Mouse (Mus musculus): ENCODE data around the gene Tbc1d10a. TPM values are rescaled to one million over a fixed set of nuclear protein-coding genes. Genes with fewer than 3 reads are reported as not detected.

Tbc1d10a gene
- polyA plus RNA-seq, 1 experiment from 2014 or later: 35.0 TPM

- H3K4me3 ChIP-seq: no peak overlapping the region
- no peaks in the 10 kb centered on the region for H3K4me1 ChIP-seq
- no peak overlapping the region for H3K27ac ChIP-seq
- no peaks in the 10 kb centered on the region for H3K27me3 ChIP-seq (replicated peaks)
- H3K9me3 ChIP-seq: no peaks in the 10 kb centered on the region
- WGBS: 81% methylated on average over 6 of the region's 6 CpGs
- H3K4me2 ChIP-seq: no peak overlapping the region
- no peak for ATAC-seq (replicated peaks)
- H3K36me3 ChIP-seq (replicated peaks): peaks cover 5% of the 10 kb centered on the region; the same call in 1 of the 2 replicates
- H3K9ac ChIP-seq: no peak overlapping the region
Measured at GRCm38 (mm10) chr11:4206563-4206962, 20.0 kb downstream of the Tbc1d10a start.

- no peak overlapping the region for H3K4me3 ChIP-seq
- 96% methylated on average over 9 of the region's 9 CpGs for WGBS
- H3K4me2 ChIP-seq: no peak overlapping the region
- H3K27me3 ChIP-seq (replicated peaks): no peaks in the 10 kb centered on the region
- no peak for ATAC-seq (replicated peaks)
- H3K4me1 ChIP-seq: no peaks in the 10 kb centered on the region
- no peaks in the 10 kb centered on the region for H3K9me3 ChIP-seq
- H3K36me3 ChIP-seq (replicated peaks): peaks cover 7% of the 10 kb centered on the region; the same call in 1 of the 2 replicates
- no peak overlapping the region for H3K9ac ChIP-seq
- no peak overlapping the region for H3K27ac ChIP-seq
Measured at GRCm38 (mm10) chr11:4207655-4208054, 21.1 kb downstream of the Tbc1d10a start.

GRCm38 (mm10) chr11:4209556-4209955 lies 23.0 kb downstream of the Tbc1d10a start:
- ATAC-seq (replicated peaks): no peak
- H3K9me3 ChIP-seq: no peaks in the 10 kb centered on the region
- no peaks in the 10 kb centered on the region for H3K27me3 ChIP-seq (replicated peaks)
- no peak overlapping the region for H3K4me2 ChIP-seq
- 80% methylated on average over 5 of the region's 5 CpGs for WGBS
- no peaks in the 10 kb centered on the region for H3K4me1 ChIP-seq
- peaks cover 16% of the 10 kb centered on the region; the same call in 1 of the 2 replicates for H3K36me3 ChIP-seq (replicated peaks)
- H3K4me3 ChIP-seq: no peak overlapping the region
- H3K9ac ChIP-seq: no peak overlapping the region
- H3K27ac ChIP-seq: no peak overlapping the region

GRCm38 (mm10) chr11:4210786-4211185 lies 24.2 kb downstream of the Tbc1d10a start:
- Histone ChIP-seq H3K9me3 (no peaks in the 10 kb centered on the region), H3K27ac (no peak overlapping the region), H3K27me3 (replicated peaks) (no peaks in the 10 kb centered on the region), H3K36me3 (replicated peaks) (peaks cover 16% of the 10 kb centered on the region; the same call in 1 of the 2 replicates), H3K4me3 (no peak overlapping the region), H3K4me2 (no peak overlapping the region), H3K9ac (no peak overlapping the region), H3K4me1 (no peaks in the 10 kb centered on the region)
- ATAC-seq (replicated peaks): no peak
- WGBS: 83% methylated on average over 1 of the region's 1 CpGs

- ATAC-seq (replicated peaks): no peak
Measured at GRCm38 (mm10) chr11:4213107-4213506, 26.5 kb downstream of the Tbc1d10a start.

GRCm38 (mm10) chr11:4214572-4214971 lies 28.0 kb downstream of the Tbc1d10a start:
- Histone ChIP-seq H3K27me3 (replicated peaks) (peaks cover 23% of the 10 kb centered on the region), H3K4me2 (no peak overlapping the region), H3K4me1 (peaks cover 10% of the 10 kb centered on the region), H3K9me3 (no peaks in the 10 kb centered on the region), H3K36me3 (replicated peaks) (peaks cover 16% of the 10 kb centered on the region; the same call in 1 of the 2 replicates), H3K4me3 (no peak overlapping the region), H3K9ac (no peak overlapping the region), H3K27ac (no peak overlapping the region)
- 95% methylated on average over 14 of the region's 14 CpGs for WGBS
- ATAC-seq (replicated peaks): no peak

More at GRCm38 (mm10) chr11:4213107-4213506, 26.5 kb downstream of the Tbc1d10a start:
- H3K9me3 ChIP-seq: no peaks in the 10 kb centered on the region
- H3K36me3 ChIP-seq (replicated peaks): peaks cover 16% of the 10 kb centered on the region; the same call in 1 of the 2 replicates
- H3K9ac ChIP-seq: no peak overlapping the region
- H3K4me2 ChIP-seq: no peak overlapping the region
- H3K4me1 ChIP-seq: peaks cover 4% of the 10 kb centered on the region
- no peak overlapping the region for H3K27ac ChIP-seq
- H3K27me3 ChIP-seq (replicated peaks): peaks cover 10% of the 10 kb centered on the region
- no peak overlapping the region for H3K4me3 ChIP-seq
- 92% methylated on average over 10 of the region's 10 CpGs for WGBS

- Histone ChIP-seq H3K4me2 (no peak overlapping the region), H3K27me3 (replicated peaks) (peaks cover 26% of the 10 kb centered on the region), H3K36me3 (replicated peaks) (peaks cover 14% of the 10 kb centered on the region; the same call in 1 of the 2 replicates), H3K27ac (no peak overlapping the region), H3K9me3 (no peaks in the 10 kb centered on the region), H3K4me1 (peaks cover 10% of the 10 kb centered on the region), H3K9ac (no peak overlapping the region), H3K4me3 (no peak overlapping the region)
- no peak for ATAC-seq (replicated peaks)
- 84% methylated on average over 10 of the region's 10 CpGs for WGBS
Measured at GRCm38 (mm10) chr11:4215061-4215460, 28.5 kb downstream of the Tbc1d10a start.

- peaks cover 11% of the 10 kb centered on the region; the same call in 1 of the 2 replicates for H3K36me3 ChIP-seq (replicated peaks)
- no peak overlapping the region for H3K9ac ChIP-seq
- H3K4me2 ChIP-seq: no peak overlapping the region
- no peaks in the 10 kb centered on the region for H3K9me3 ChIP-seq
- H3K27me3 ChIP-seq (replicated peaks): peaks cover 26% of the 10 kb centered on the region
- WGBS: 81% methylated on average over 9 of the region's 9 CpGs
- ATAC-seq (replicated peaks): no peak
- peaks cover 10% of the 10 kb centered on the region for H3K4me1 ChIP-seq
- no peak overlapping the region for H3K27ac ChIP-seq
- no peak overlapping the region for H3K4me3 ChIP-seq
Measured at GRCm38 (mm10) chr11:4216248-4217000, 29.8 kb downstream of the Tbc1d10a start.

GRCm38 (mm10) chr11:4217914-4218629 lies 31.5 kb downstream of the Tbc1d10a start, which contains the start of gene Castor1:
Gene Castor1, plus strand, starts transcription at chr11:4218225.
- Histone ChIP-seq H3K4me1 (peaks cover 10% of the 10 kb centered on the region), H3K4me3 (peak within 1 kb of the TSS; percentile 40), H3K36me3 (replicated peaks) (peaks cover 5% of the 10 kb centered on the region; the same call in 1 of the 2 replicates), H3K9me3 (no peaks in the 10 kb centered on the region), H3K4me2 (peak within 1 kb of the TSS; percentile 77), H3K27me3 (replicated peaks) (peaks cover 26% of the 10 kb centered on the region), H3K27ac (no peak within 1 kb of the TSS), H3K9ac (peak within 1 kb of the TSS; percentile 33; the same call in 1 of the 2 replicates)
- ATAC-seq (replicated peaks): peak; percentile 46
- 1% methylated on average over 56 of the region's 56 CpGs for WGBS

- H3K36me3 ChIP-seq (replicated peaks): no peaks in the 10 kb centered on the region; the same call in 1 of the 2 replicates
- peak overlapping the region; percentile 77 for H3K4me2 ChIP-seq
- no peak overlapping the region for H3K27ac ChIP-seq
- peaks cover 26% of the 10 kb centered on the region for H3K27me3 ChIP-seq (replicated peaks)
- ATAC-seq (replicated peaks): no peak
- no peaks in the 10 kb centered on the region for H3K9me3 ChIP-seq
- peak overlapping the region; percentile 33; the same call in 1 of the 2 replicates for H3K9ac ChIP-seq
- 3% methylated on average over 6 of the region's 6 CpGs for WGBS
- H3K4me3 ChIP-seq: peak overlapping the region; percentile 40
- H3K4me1 ChIP-seq: peaks cover 10% of the 10 kb centered on the region
Measured at GRCm38 (mm10) chr11:4218637-4219036, 32.0 kb downstream of the Tbc1d10a start.

- 12% methylated on average over 2 of the region's 2 CpGs for WGBS
- Histone ChIP-seq H3K27ac (no peak overlapping the region), H3K4me1 (peaks cover 10% of the 10 kb centered on the region), H3K9me3 (no peaks in the 10 kb centered on the region), H3K4me3 (no peak overlapping the region), H3K9ac (no peak overlapping the region), H3K36me3 (replicated peaks) (no peaks in the 10 kb centered on the region; the same call in 1 of the 2 replicates), H3K4me2 (no peak overlapping the region), H3K27me3 (replicated peaks) (peaks cover 26% of the 10 kb centered on the region)
- no peak for ATAC-seq (replicated peaks)
Measured at GRCm38 (mm10) chr11:4219317-4219751, 32.7 kb downstream of the Tbc1d10a start.

- WGBS: 63% methylated on average over 9 of the region's 9 CpGs
- H3K27me3 ChIP-seq (replicated peaks): peaks cover 26% of the 10 kb centered on the region
- H3K9ac ChIP-seq: no peak overlapping the region
- H3K36me3 ChIP-seq (replicated peaks): no peaks in the 10 kb centered on the region; the same call in 1 of the 2 replicates
- ATAC-seq (replicated peaks): no peak
- peaks cover 10% of the 10 kb centered on the region for H3K4me1 ChIP-seq
- no peak overlapping the region for H3K27ac ChIP-seq
- H3K9me3 ChIP-seq: no peaks in the 10 kb centered on the region
- H3K4me3 ChIP-seq: no peak overlapping the region
- H3K4me2 ChIP-seq: no peak overlapping the region
Measured at GRCm38 (mm10) chr11:4219908-4220307, 33.3 kb downstream of the Tbc1d10a start.
